Mouse (Mus musculus) limb, embryonic 14.5 days (tissue): ENCODE measurements at regions not wholly inside any gene's neighbourhood (a gene's known extent, or its start where the extent isn't known, plus 50 kb on each side); places are given as distances from the start of the nearest gene placed in this dataset.

ENCODE experiments used
- ATAC-seq: fragments of 200-750 bp; cut with Nextera tagmentation; 2 replicates; pipeline ENCODE4 v1.8.0; 2017; ENCODE audit warnings: low read depth, moderate number of reproducible peaks, moderate TSS enrichment; ENCODE audit not compliant: low FRiP score
- DNase-seq: peaks from one replicate; pipeline ENCODE4 v3.0.0-alpha.2; 2015; ENCODE audit warnings: low spot score
- H3K27ac ChIP-seq: fragments of 300-500 bp; sonication (generic); replicated peaks from 2 replicates; pipeline ENCODE4 v1.5.1; 2014; ENCODE audit warnings: low read depth, mild to moderate bottlenecking, low read length, moderate library complexity, mixed read lengths
- H3K27me3 ChIP-seq: fragments of 300-500 bp; sonication (generic); 2 replicates; pipeline ENCODE4 v1.6.1; 2014; ENCODE audit warnings: low read length, mixed read lengths; ENCODE audit not compliant: control insufficient read depth, insufficient read depth
- H3K36me3 ChIP-seq: fragments of 300-500 bp; sonication (generic); 2 replicates; pipeline ENCODE4 v1.6.1; 2014; ENCODE audit warnings: mild to moderate bottlenecking, low read length, moderate library complexity, mixed read lengths; ENCODE audit not compliant: control insufficient read depth, insufficient read depth
- H3K4me1 ChIP-seq: fragments of 300-500 bp; sonication (generic); 2 replicates; pipeline ENCODE4 v1.6.1; 2014; ENCODE audit warnings: antibody characterized with exemption, low read length, mixed read lengths; ENCODE audit not compliant: control insufficient read depth, insufficient read depth
- H3K4me2 ChIP-seq: fragments of 300-500 bp; sonication (generic); replicated peaks from 2 replicates; pipeline ENCODE4 v1.6.1; 2014; ENCODE audit warnings: low read depth, mild to moderate bottlenecking, low read length, moderate library complexity; ENCODE audit not compliant: severe bottlenecking
- H3K4me3 ChIP-seq: fragments of 300-500 bp; sonication (generic); replicated peaks from 2 replicates; pipeline ENCODE4 v1.5.1; 2014; ENCODE audit warnings: low read length
- H3K9ac ChIP-seq: fragments of 300-500 bp; sonication (generic); 2 replicates; pipeline ENCODE4 v1.6.1; 2014; ENCODE audit warnings: mild to moderate bottlenecking, low read depth, low read length, moderate library complexity; ENCODE audit not compliant: severe bottlenecking
- H3K9me3 ChIP-seq: fragments of 300-500 bp; sonication (generic); 2 replicates; pipeline ENCODE4 v1.6.1; 2016; ENCODE audit warnings: low read length; ENCODE audit not compliant: control insufficient read depth
- POLR2A ChIP-seq: fragments of 200-500 bp; IDR thresholded peaks from 2 replicates; pipeline ENCODE4 v1.8.0; 2012; ENCODE audit warnings: inconsistent platforms, mild to moderate bottlenecking, moderate library complexity, borderline replicate concordance; ENCODE audit not compliant: insufficient read depth, insufficient read length; ENCODE audit errors: extremely low read depth
- WGBS: fragments of 180-500 bp; shearing (Covaris S2); extraction: QIAGEN DNeasy Blood & Tissue Kit; methylation state at CpG from one replicate; pipeline ENCODE4 v1.1.7; 2014; 5-methylcytosine and 5-hydroxymethylcytosine counted together

- H3K9ac ChIP-seq = no peak overlapping the region
- DNase-seq (no peak), ATAC-seq (no peak)
- 80% methylated on average over 4 of the region's 4 CpGs for WGBS
- no peaks in the 10 kb centered on the region for H3K9me3 ChIP-seq
- H3K27ac ChIP-seq = no peak overlapping the region
- H3K4me3 ChIP-seq = no peak overlapping the region
- TF ChIP-seq POLR2A = no peak
- H3K4me1 ChIP-seq = no peaks in the 10 kb centered on the region
- no peaks in the 10 kb centered on the region for H3K27me3 ChIP-seq
- H3K36me3 ChIP-seq = no peaks in the 10 kb centered on the region
- no peak overlapping the region for H3K4me2 ChIP-seq
Measured at GRCm38 (mm10) chr13:6741916-6742315, 93.3 kb upstream of the Pfkp start.

DNA sequence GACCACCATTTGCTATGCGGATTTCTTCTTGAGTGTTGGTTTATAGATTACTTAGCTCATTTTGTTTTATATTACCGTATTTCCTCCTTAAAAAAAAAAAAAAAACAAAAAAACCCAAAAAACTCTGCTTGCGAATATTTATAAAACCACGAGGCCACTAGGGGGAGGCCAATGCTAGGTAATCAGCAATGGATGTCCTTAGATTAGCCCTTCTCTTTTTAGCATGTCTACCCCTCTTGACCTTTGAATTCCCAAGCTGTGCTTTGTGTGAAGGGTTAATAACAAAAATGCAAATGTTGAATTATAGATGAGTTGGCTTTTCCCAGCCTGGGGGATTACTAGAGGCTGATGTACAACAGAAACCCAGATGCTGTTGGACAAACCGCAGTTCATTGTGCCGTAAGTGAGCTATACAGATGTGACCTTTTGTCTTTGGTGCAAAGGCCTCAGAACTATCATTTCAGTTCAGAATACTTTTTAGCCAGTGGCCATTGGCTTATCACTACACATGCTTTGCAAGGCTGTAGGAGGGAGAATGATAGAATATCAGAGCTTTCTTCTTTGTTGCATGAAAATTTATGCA lies 88.5 kb upstream of the Pfkp start:
- ATAC-seq (no peak), DNase-seq (no peak)
- no peak overlapping the region for H3K4me3 ChIP-seq
- no peak for TF ChIP-seq POLR2A
- no peaks in the 10 kb centered on the region for H3K9me3 ChIP-seq
- no peaks in the 10 kb centered on the region for H3K27me3 ChIP-seq
- H3K4me1 ChIP-seq = no peaks in the 10 kb centered on the region
- H3K36me3 ChIP-seq = no peaks in the 10 kb centered on the region
- 64% methylated on average over 6 of the region's 6 CpGs for WGBS
- no peak overlapping the region for H3K27ac ChIP-seq
- no peak overlapping the region for H3K4me2 ChIP-seq
- H3K9ac ChIP-seq = no peak overlapping the region
